Mouse (Mus musculus): ENCODE data around the gene Suv39h2. TPM values are rescaled to one million over a fixed set of nuclear protein-coding genes. Genes with fewer than 3 reads are reported as not detected.

Gene Suv39h2
- polyA plus RNA-seq (2015; fragmentation: Nextera tagmentation; extraction: Ambion mirVana), result 6.0 and 6.5 TPM in 2 replicates

DNA sequence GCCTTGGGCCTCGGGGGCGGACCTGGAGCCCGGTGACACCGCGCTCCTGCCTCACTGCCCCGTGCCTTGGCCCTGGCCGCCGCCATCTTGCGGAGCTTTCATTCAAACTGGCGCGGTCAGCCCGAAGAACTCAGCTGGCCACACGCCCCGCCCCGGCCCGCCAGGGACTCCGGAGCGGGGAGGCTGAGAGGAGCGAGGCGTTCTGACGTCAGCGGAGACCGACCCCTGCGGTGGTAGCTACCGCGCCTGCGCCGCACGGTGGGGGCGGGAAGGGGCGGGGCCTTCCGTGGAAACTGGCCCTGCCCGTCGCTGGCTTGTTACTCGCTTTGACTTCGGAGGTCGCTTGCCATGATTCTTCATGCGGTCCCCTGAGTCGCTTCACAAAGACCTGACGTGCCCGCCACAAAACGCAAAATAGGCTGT is at the start of gene Suv39h2:
Gene Suv39h2, minus strand, starts transcription at position 171 of the 423 bp plus-strand sequence.
- H3K27me3 ChIP-seq (ENCODE audit: control insufficient read depth, insufficient read depth, low read depth, low read length), result no peaks in the 10 kb centered on the region
- H3K9me3 ChIP-seq (replicated peaks; ENCODE audit: control insufficient read depth, low read length, poor library complexity, severe bottlenecking), result no peaks in the 10 kb centered on the region
- peak within 1 kb of the TSS; percentile 76 for H3K9ac ChIP-seq (ENCODE audit: low read depth, low read length)
- H3K36me3 ChIP-seq (ENCODE audit: control insufficient read depth, insufficient read depth, low read length), result no peaks in the 10 kb centered on the region
- peak within 1 kb of the TSS; percentile 86 for H3K27ac ChIP-seq (ENCODE audit: low read length)
- WGBS, result under 1% methylated on average over 42 of the region's 42 CpGs
- H3K4me1 ChIP-seq (ENCODE audit: control insufficient read depth, insufficient read depth, low read length), result peaks cover 15% of the 10 kb centered on the region
- H3K4me2 ChIP-seq (ENCODE audit: low read length), result peak within 1 kb of the TSS; percentile 68
- ATAC-seq, result peak; percentile 96
- H3K4me3 ChIP-seq (ENCODE audit: low read depth, low read length), result peak within 1 kb of the TSS; percentile 97

DNA sequence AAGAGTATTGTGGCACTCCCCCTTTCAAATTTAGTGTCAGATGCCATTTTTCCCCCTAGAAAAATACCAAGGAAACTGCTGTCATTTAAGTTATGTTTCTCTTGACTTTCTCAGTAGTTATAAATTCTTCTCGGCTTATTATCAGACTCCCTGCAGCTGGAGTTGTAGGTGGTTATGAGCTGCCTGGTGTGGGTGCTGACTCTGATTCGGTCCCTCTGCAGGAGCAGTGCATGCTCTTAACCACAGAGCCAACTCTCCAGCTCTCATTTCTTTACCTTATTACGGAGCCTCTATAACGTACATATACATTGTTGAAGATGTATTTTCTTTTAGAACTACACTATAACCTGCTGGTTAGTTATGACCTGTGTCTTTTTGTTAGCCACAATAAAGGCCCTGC is 47.7 kb upstream of the Suv39h2 start:
- no peaks in the 10 kb centered on the region for H3K27me3 ChIP-seq (ENCODE audit: control insufficient read depth, insufficient read depth, low read depth, low read length)
- H3K4me3 ChIP-seq (ENCODE audit: low read depth, low read length), result no peak overlapping the region
- no peaks in the 10 kb centered on the region for H3K9me3 ChIP-seq (replicated peaks; ENCODE audit: control insufficient read depth, low read length, poor library complexity, severe bottlenecking)
- no peak overlapping the region for H3K4me2 ChIP-seq (ENCODE audit: low read length)
- H3K27ac ChIP-seq (ENCODE audit: low read length), result no peak overlapping the region
- no peaks in the 10 kb centered on the region for H3K4me1 ChIP-seq (ENCODE audit: control insufficient read depth, insufficient read depth, low read length)
- 84% methylated on average over 4 of the region's 4 CpGs for WGBS
- H3K36me3 ChIP-seq (ENCODE audit: control insufficient read depth, insufficient read depth, low read length), result no peaks in the 10 kb centered on the region
- ATAC-seq, result no peak
- no peak overlapping the region for H3K9ac ChIP-seq (ENCODE audit: low read depth, low read length)

DNA sequence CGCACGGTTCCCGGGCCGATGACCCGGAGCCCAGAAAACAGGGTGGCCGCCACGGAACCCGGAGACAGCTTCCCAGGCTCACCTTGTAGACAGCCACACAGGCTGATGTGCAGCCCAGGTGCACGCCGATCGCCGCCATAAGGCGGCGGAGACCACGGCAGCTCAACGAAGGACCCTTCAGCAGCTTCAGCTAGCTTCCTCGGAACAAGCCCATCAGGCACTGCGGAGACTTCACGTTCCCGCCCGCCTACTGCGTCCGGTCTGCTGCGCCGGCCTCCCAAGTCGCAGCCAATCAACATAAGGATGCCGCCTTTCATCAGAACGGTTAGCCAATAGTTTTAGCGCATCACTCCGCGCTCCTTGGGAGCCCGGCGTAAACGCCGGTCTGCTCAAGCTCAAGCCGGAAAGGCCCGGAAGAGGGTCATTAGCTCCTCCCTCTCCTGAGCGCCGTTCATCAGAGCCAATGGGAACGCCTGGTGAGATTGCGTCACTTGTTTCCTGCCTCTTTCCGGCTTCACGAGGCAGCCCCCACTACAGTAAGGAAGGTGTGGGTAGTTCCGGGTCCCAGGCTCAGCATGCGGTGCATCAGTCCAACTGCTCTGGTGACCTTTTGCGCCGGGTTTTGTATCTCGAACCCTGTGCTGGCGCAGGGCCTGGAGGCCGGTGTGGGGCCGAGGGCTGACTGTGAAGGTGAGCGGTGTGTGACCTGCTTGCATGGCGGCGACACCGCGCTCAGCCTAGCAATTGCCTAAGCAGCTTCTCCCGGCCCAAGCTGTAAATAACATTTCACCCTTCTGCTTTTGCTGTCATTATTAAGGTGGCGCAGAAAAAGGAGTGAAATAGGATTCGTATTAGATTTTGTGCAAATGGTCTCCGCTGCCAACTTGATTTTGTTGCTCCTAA is 38.0 kb upstream of the Suv39h2 start, which contains the start of the genes Gm45902, Hspa14 and Cdnf:
Gene Gm45902, minus strand, starts transcription at position 239 of the 903 bp plus-strand sequence.
Gene Hspa14, minus strand, starts transcription at position 263 of the 903 bp plus-strand sequence.
Gene Cdnf, plus strand, starts transcription at position 479 of the 903 bp plus-strand sequence.
- H3K36me3 ChIP-seq (ENCODE audit: control insufficient read depth, insufficient read depth, low read length), result peaks cover 4% of the 10 kb centered on the region; the same call in 1 of the 2 replicates
- H3K4me1 ChIP-seq (ENCODE audit: control insufficient read depth, insufficient read depth, low read length), result peaks cover 13% of the 10 kb centered on the region
- peak within 1 kb of the TSS; percentile 85 for H3K9ac ChIP-seq (ENCODE audit: low read depth, low read length)
- WGBS, result under 1% methylated on average over 60 of the region's 60 CpGs
- 0 out of 2 replicates have a peak, but pooled peaks cover 2% of the 10 kb centered on the region for H3K9me3 ChIP-seq (replicated peaks; ENCODE audit: control insufficient read depth, low read length, poor library complexity, severe bottlenecking)
- peak; percentile 100 for ATAC-seq
- H3K27me3 ChIP-seq (ENCODE audit: control insufficient read depth, insufficient read depth, low read depth, low read length), result no peaks in the 10 kb centered on the region
- H3K27ac ChIP-seq (ENCODE audit: low read length), result peak within 1 kb of the TSS; percentile 88
- peak within 1 kb of the TSS; percentile 67 for H3K4me3 ChIP-seq (ENCODE audit: low read depth, low read length)
- H3K4me2 ChIP-seq (ENCODE audit: low read length), result peak within 1 kb of the TSS; percentile 73

DNA sequence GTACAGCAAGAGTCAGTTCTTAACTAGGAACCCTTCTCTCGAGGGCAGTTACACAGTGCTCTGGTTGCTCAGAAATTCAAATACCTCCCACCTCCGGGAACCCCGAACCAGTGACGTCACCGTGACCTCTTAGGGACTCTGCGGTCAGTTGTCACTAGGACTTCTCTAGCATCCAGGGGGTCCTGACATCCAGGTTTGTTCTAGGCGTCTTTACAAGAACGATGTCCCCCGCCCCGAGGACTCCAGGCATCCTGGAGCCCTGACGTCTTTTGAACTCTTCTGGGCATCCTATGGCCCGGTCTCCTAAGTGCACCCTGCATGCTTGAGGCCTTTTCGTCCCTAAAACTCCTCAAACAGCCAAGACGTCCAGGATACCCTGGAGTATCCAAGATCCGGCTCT is 37.2 kb upstream of the Suv39h2 start:
- Histone ChIP-seq H3K4me2 (ENCODE audit: low read length) (peak overlapping the region; percentile 70), H3K4me1 (ENCODE audit: control insufficient read depth, insufficient read depth, low read length) (peaks cover 13% of the 10 kb centered on the region), H3K9me3 (replicated peaks; ENCODE audit: control insufficient read depth, low read length, poor library complexity, severe bottlenecking) (0 out of 2 replicates have a peak, but pooled peaks cover 1% of the 10 kb centered on the region), H3K36me3 (ENCODE audit: control insufficient read depth, insufficient read depth, low read length) (peaks cover 4% of the 10 kb centered on the region; the same call in 1 of the 2 replicates), H3K4me3 (ENCODE audit: low read depth, low read length) (peak overlapping the region; percentile 67), H3K9ac (ENCODE audit: low read depth, low read length) (peak overlapping the region; percentile 85), H3K27me3 (ENCODE audit: control insufficient read depth, insufficient read depth, low read depth, low read length) (no peaks in the 10 kb centered on the region), H3K27ac (ENCODE audit: low read length) (peak overlapping the region; percentile 80)
- WGBS, result 0% methylated on average over 15 of the region's 15 CpGs
- ATAC-seq, result no peak

DNA sequence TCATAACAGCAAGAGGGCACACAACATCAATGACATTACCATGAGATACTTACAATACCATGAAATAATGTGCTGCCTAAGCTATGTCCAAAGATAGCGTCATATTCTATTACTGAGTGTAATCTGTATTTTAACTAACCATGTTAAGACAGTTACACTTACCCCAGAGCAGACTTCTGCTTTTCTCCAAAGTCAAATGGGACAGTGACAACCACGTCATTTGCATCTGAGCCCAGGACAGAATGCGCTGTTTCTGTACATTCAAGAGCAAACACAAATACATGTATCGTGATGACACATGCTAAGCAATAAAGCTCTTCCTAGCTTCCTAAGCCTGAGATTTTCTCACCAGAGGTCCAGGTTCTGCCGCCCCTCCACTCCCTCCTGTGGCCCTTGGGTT is 26.1 kb upstream of the Suv39h2 start:
- Histone ChIP-seq H3K4me1 (ENCODE audit: control insufficient read depth, insufficient read depth, low read length) (no peaks in the 10 kb centered on the region), H3K9ac (ENCODE audit: low read depth, low read length) (no peak overlapping the region), H3K4me2 (ENCODE audit: low read length) (no peak overlapping the region), H3K27ac (ENCODE audit: low read length) (no peak overlapping the region), H3K27me3 (ENCODE audit: control insufficient read depth, insufficient read depth, low read depth, low read length) (no peaks in the 10 kb centered on the region), H3K9me3 (replicated peaks; ENCODE audit: control insufficient read depth, low read length, poor library complexity, severe bottlenecking) (no peaks in the 10 kb centered on the region), H3K36me3 (ENCODE audit: control insufficient read depth, insufficient read depth, low read length) (peaks cover 21% of the 10 kb centered on the region), H3K4me3 (ENCODE audit: low read depth, low read length) (no peak overlapping the region)
- no peak for ATAC-seq
- WGBS, result 97% methylated on average over 5 of the region's 5 CpGs

DNA sequence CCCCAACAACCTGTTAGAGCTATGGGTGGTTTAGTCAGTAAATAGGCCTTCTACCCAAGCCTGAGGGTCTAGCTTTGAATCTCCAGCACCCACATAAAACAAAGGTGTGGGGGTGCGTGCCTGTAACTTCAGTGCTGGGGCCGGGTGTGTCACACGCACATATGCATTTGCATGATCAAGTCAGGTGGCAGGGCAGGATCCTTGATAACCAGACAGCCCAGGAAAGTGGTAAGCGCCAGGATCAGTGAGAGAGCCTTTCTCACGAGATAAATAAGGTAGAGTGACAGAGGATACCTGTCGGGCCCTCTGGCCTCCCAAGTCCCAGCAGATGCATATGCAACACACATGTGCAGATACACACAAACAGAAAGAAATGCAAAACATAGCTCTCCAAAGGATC is 24.7 kb upstream of the Suv39h2 start:
- Histone ChIP-seq H3K36me3 (ENCODE audit: control insufficient read depth, insufficient read depth, low read length) (peaks cover 33% of the 10 kb centered on the region), H3K9ac (ENCODE audit: low read depth, low read length) (no peak overlapping the region), H3K27me3 (ENCODE audit: control insufficient read depth, insufficient read depth, low read depth, low read length) (no peaks in the 10 kb centered on the region), H3K4me3 (ENCODE audit: low read depth, low read length) (no peak overlapping the region), H3K4me1 (ENCODE audit: control insufficient read depth, insufficient read depth, low read length) (no peaks in the 10 kb centered on the region), H3K4me2 (ENCODE audit: low read length) (no peak overlapping the region), H3K27ac (ENCODE audit: low read length) (no peak overlapping the region), H3K9me3 (replicated peaks; ENCODE audit: control insufficient read depth, low read length, poor library complexity, severe bottlenecking) (no peaks in the 10 kb centered on the region)
- no peak for ATAC-seq
- WGBS, result 94% methylated on average over 6 of the region's 6 CpGs

DNA sequence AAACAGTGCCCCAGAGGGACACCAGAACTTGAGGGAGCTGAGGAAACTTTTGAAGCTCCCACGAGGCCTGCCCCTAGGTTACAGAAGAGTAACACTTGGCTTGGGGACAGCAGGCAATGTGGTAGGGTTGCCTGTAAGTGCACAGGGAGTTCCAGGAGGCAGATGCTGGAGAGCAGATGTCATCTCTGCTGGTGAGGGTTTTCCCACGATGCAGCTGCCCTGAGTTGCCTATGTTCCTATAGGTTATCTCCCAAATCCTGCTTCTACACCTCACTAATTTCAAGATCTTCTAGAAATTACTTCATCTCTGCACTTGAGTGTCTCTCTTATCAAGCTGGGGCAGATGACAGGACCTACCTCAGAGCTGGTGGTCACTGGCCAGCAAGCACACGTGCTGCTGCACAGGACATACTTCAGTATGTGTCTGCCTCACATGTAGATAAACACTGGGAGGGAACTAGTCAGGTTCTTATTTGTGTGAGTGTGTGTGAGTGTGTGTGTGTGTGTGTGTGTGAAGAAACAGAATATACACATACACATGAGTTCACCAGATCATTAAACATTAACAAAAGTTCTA is 19.1 kb upstream of the Suv39h2 start:
- H3K9me3 ChIP-seq (replicated peaks; ENCODE audit: control insufficient read depth, low read length, poor library complexity, severe bottlenecking), result no peaks in the 10 kb centered on the region
- no peak overlapping the region for H3K4me2 ChIP-seq (ENCODE audit: low read length)
- no peak overlapping the region for H3K4me3 ChIP-seq (ENCODE audit: low read depth, low read length)
- H3K36me3 ChIP-seq (ENCODE audit: control insufficient read depth, insufficient read depth, low read length), result peaks cover 47% of the 10 kb centered on the region
- no peaks in the 10 kb centered on the region for H3K27me3 ChIP-seq (ENCODE audit: control insufficient read depth, insufficient read depth, low read depth, low read length)
- no peak overlapping the region for H3K27ac ChIP-seq (ENCODE audit: low read length)
- 98% methylated on average over 3 of the region's 3 CpGs for WGBS
- no peak overlapping the region for H3K9ac ChIP-seq (ENCODE audit: low read depth, low read length)
- ATAC-seq, result no peak
- no peaks in the 10 kb centered on the region for H3K4me1 ChIP-seq (ENCODE audit: control insufficient read depth, insufficient read depth, low read length)

DNA sequence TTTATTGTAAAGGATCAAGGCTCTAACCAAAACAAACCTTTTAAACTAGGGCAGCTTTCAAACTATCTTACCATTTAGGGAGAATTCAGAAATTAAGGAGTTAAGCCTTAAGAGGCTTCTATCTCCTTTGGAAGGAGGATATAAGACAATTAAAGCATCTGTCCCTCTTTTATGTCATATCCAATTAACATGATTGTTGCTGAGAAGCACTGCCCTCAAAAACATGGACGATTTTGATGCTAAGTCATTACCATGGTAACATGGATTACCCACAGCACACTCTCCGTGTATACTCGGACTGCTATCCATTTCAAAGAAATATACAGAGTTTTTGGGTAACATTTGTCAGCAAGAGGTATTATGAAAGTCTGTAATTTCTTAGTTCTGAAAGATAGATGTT is 15.0 kb upstream of the Suv39h2 start:
- 54% methylated on average over 3 of the region's 3 CpGs for WGBS
- Histone ChIP-seq H3K9ac (ENCODE audit: low read depth, low read length) (no peak overlapping the region), H3K9me3 (replicated peaks; ENCODE audit: control insufficient read depth, low read length, poor library complexity, severe bottlenecking) (no peaks in the 10 kb centered on the region), H3K4me1 (ENCODE audit: control insufficient read depth, insufficient read depth, low read length) (no peaks in the 10 kb centered on the region), H3K27ac (ENCODE audit: low read length) (no peak overlapping the region), H3K27me3 (ENCODE audit: control insufficient read depth, insufficient read depth, low read depth, low read length) (no peaks in the 10 kb centered on the region), H3K4me3 (ENCODE audit: low read depth, low read length) (no peak overlapping the region), H3K36me3 (ENCODE audit: control insufficient read depth, insufficient read depth, low read length) (peaks cover 26% of the 10 kb centered on the region), H3K4me2 (ENCODE audit: low read length) (no peak overlapping the region)
- no peak for ATAC-seq

DNA sequence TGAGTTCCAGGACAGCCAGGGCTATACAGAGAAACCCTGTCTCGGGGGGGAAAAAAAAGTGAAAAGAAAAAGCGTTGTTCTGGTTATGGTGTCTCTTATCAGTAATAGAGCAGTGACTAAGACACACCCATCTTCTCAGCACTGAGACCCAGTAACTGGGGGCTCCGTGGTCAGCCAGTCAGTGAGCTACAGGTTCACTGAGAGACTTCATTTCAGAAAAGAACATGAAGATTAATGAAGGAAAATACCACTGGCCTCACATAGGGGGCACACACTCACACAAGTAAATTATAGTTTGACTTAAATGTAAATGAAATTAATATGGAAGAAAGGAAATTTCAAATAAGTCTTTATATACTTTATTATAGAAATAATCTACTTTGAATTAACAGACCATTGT is 5.4 kb upstream of the Suv39h2 start:
- Histone ChIP-seq H3K27me3 (ENCODE audit: control insufficient read depth, insufficient read depth, low read depth, low read length) (no peaks in the 10 kb centered on the region), H3K9me3 (replicated peaks; ENCODE audit: control insufficient read depth, low read length, poor library complexity, severe bottlenecking) (no peaks in the 10 kb centered on the region), H3K9ac (ENCODE audit: low read depth, low read length) (no peak overlapping the region), H3K4me2 (ENCODE audit: low read length) (no peak overlapping the region), H3K36me3 (ENCODE audit: control insufficient read depth, insufficient read depth, low read length) (no peaks in the 10 kb centered on the region), H3K4me3 (ENCODE audit: low read depth, low read length) (no peak overlapping the region), H3K27ac (ENCODE audit: low read length) (no peak overlapping the region), H3K4me1 (ENCODE audit: control insufficient read depth, insufficient read depth, low read length) (peaks cover 6% of the 10 kb centered on the region)
- ATAC-seq, result no peak
- 88% methylated on average over 3 of the region's 3 CpGs for WGBS
